Mouse (Mus musculus) CD8-positive naive resting alpha-beta T cell, adult 2 months (primary cell): Measurements from ENCODE around the gene Cyp2j12.
"Not testable (repeated sequence)": the region's sequence is repeated elsewhere in the genome, so short reads cannot be mapped to it uniquely, and the experiment has no call there.

Experiments used
- DNase-seq, 2 experiments: peaks; one replicate each; pipeline ENCODE4 v3.0.0; 2022; ENCODE audit warnings: low read depth in 2 of 2, low spot score in 2 of 2

Gene Cyp2j12

DNA sequence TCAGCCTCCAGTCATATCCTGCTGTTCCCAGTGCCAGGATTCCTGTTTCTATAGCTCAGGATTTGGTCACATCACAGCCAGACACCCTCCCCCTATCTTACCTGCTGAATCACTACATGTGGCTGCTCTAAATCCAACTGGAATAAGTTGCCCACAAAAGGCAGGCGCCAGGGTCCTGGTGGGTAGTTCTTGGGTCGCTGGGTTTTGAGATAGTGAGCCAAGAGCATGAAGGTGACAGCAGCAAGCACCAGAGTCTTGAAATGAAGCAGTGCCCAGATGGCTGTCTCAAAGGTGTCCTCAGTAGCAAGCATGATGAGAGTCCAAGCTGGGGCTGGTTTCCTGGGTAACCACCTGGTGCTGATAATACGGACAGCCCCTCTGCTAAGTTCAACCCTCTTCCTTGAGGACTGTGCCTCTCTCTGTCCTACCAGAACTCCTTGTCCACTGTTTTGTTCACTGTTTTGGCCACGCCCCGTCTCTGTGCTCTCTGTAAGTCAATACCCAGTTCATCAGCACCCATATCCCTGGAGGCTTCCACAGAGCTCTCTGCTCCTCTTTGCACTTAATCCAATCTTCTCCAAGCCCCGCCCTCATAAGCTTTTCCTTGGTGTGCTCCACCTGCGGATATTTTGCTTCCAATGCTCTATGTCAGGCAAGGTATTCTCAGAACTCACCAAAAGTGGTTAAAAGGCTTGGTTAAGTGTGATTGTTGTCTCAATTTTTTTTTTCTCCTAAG, at the start of gene Cyp2j12:
Gene Cyp2j12, minus strand, starts transcription at position 421 of the 736 bp plus-strand sequence.
- DNase-seq, result no peak

DNA sequence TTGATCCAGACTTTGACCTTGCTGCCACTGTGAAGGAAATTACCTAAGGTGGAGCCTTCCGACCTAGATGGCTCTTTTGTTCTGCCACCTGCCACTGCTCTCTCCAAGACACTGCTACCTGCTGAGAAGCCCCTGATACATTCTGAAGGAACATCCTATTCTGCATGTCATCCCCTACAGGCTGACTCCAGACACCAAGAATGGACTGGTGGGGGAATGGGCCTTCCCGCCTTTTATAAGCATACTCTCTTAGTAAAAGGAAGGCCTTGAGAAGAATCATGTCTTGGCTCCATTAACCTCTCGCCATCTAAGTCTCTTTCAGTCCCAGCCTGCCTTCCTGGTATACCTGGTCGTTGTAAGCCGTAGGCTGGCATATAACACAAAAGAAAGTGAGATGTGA, 48.4 kb upstream of the Cyp2j12 start:
- not testable (repeated sequence) for DNase-seq

GRCm38 (mm10) chr4:96188671-96189070, 47.7 kb upstream of the Cyp2j12 start:
- not testable (repeated sequence) for DNase-seq

DNA sequence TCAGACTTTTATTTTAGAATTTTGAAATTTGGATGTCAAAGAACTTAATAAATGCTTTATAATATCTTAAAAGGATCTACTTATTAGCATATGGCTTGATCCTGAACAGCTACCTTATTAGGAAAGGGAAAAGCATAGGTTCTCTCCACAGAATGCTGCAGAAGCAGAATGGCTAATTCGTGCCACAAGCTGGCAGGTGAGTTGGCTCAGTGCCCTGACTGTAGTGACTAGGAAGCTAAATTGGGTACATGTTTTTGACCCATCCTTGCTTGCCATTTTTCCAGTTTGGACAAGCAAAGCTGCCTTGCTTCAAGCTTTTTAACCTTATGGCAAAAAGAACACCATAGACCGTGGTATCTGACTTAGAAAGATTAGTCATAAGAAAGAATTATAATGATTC, 47.2 kb upstream of the Cyp2j12 start:
- not testable (repeated sequence) for DNase-seq

GRCm38 (mm10) chr4:96184716-96185115, 43.8 kb upstream of the Cyp2j12 start:
- DNase-seq, result not testable (repeated sequence)

DNA sequence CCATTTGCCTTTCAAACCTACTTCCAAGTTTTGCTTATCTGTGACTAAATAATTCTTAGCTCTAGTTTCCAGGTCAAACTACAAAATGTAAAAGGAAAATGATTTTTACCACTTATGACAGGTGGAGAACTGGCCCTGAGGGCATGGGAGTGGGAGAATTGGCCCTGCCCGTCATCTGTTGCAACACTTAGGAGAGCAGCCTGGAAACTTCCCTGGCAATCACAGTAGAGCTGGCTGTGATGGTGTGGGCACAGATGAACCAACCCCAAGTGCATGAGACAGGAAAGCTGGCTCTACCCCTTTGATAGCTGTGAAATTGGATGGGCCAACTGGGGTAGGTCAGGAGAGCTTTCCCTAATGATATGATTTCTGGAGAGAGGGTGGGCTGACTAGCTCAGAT, 21.9 kb upstream of the Cyp2j12 start:
- DNase-seq, result no peak

- DNase-seq, result no peak
Observed at GRCm38 (mm10) chr4:96161575-96161974, 20.6 kb upstream of the Cyp2j12 start.

GRCm38 (mm10) chr4:96139226-96139625, 1.7 kb downstream of the Cyp2j12 start:
- no peak for DNase-seq

- no peak for DNase-seq
Observed at GRCm38 (mm10) chr4:96134246-96134645, 6.7 kb downstream of the Cyp2j12 start.

GRCm38 (mm10) chr4:96096841-96097240, 44.1 kb downstream of the Cyp2j12 start:
- no peak for DNase-seq

- DNase-seq, result no peak
Observed at GRCm38 (mm10) chr4:96091869-96092268, 49.1 kb downstream of the Cyp2j12 start.

- not testable (repeated sequence) for DNase-seq
Observed at GRCm38 (mm10) chr4:96089356-96090048, 51.5 kb downstream of the Cyp2j12 start.

DNA sequence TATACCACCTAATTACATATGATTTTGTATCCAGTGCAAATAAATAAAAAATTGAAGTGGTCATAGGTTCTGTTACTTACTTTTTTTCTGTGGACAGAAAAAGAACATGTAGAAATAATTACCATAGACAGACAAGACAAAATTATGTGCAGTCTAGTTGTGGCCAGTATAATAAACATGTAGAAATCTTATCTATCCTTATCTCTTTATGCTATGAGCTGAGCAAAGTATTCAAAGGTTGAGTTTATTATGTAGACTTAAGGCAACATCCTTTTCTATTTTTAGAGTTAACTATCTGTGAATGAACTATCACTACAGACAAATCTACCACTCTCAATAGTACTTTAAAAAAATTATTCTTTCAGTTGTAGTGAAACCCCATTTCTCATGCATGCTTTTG, 62.6 kb downstream of the Cyp2j12 start:
- no peak for DNase-seq

GRCm38 (mm10) chr4:96077261-96078125, 63.5 kb downstream of the Cyp2j12 start, which contains the start of gene Cyp2j13:
Gene Cyp2j13, minus strand, starts transcription at chr4:96077546.
- DNase-seq, result no peak

GRCm38 (mm10) chr4:96062045-96062444, 78.9 kb downstream of the Cyp2j12 start:
- DNase-seq, result no peak

DNA sequence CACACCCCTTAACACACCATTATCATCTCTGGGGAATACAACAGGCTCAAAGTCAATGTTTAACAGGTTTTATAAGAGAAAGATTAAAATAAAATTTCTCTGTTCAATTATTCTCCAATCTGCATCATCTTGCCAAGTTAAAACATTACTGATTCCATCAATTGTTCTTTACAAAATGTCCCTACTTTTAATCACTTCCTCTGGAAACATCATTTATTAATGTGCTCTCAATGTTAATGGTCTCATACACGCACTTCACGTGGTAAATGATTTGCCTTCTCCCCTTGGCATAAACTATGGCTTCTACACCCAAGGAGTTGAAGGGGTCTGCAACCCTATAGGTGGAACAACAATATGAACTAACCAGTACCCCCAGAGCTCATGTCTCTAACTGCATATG, 80.8 kb downstream of the Cyp2j12 start:
- DNase-seq, result no peak
